Mouse (Mus musculus): ENCODE results near the gene Bace2.
A peak's percentile ranks its signal among the peaks of the same experiment; 100 is the strongest.

Gene Bace2

GRCm38 (mm10) chr16:97356499-97357187 is at the start of gene Bace2:
Gene Bace2, plus strand, starts transcription at chr16:97356742.
- peak; percentile 80 for DNase-seq (ENCODE audit: low spot score)

GRCm38 (mm10) chr16:97307594-97307993 is 48.9 kb upstream of the Bace2 start:
- peak; percentile 57 for DNase-seq (ENCODE audit: low spot score)

- no peak for DNase-seq (ENCODE audit: low spot score)
These were observed 46.6 kb upstream of the Bace2 start for GRCm38 (mm10) chr16:97309796-97310569.

- no peak for DNase-seq (ENCODE audit: low spot score)
These were observed 46.0 kb upstream of the Bace2 start for GRCm38 (mm10) chr16:97310570-97310846.

GRCm38 (mm10) chr16:97312960-97313686 is 43.4 kb upstream of the Bace2 start:
- peak; percentile 87 for DNase-seq (ENCODE audit: low spot score)

- no peak for DNase-seq (ENCODE audit: low spot score)
These were observed 35.0 kb upstream of the Bace2 start for GRCm38 (mm10) chr16:97321576-97321975.

GRCm38 (mm10) chr16:97322604-97323003 is 33.9 kb upstream of the Bace2 start:
- no peak for DNase-seq (ENCODE audit: low spot score)

GRCm38 (mm10) chr16:97325975-97326374 is 30.6 kb upstream of the Bace2 start:
- peak; percentile 65 for DNase-seq (ENCODE audit: low spot score)

- DNase-seq (ENCODE audit: low spot score), result no peak
These were observed 27.9 kb upstream of the Bace2 start for GRCm38 (mm10) chr16:97328602-97329001.

GRCm38 (mm10) chr16:97353013-97353412 is 3.5 kb upstream of the Bace2 start:
- DNase-seq (ENCODE audit: low spot score), result no peak

- DNase-seq (ENCODE audit: low spot score), result no peak
These were observed 1.9 kb upstream of the Bace2 start for GRCm38 (mm10) chr16:97354632-97355031.

- peak; percentile 59 for DNase-seq (ENCODE audit: low spot score)
These were observed 763 bp downstream of the Bace2 start for GRCm38 (mm10) chr16:97357188-97357821.

- DNase-seq (ENCODE audit: low spot score), result no peak
These were observed 5.8 kb downstream of the Bace2 start for GRCm38 (mm10) chr16:97362231-97362888.

GRCm38 (mm10) chr16:97366141-97366540 is 9.6 kb downstream of the Bace2 start:
- no peak for DNase-seq (ENCODE audit: low spot score)

GRCm38 (mm10) chr16:97370258-97370657 is 13.7 kb downstream of the Bace2 start:
- DNase-seq (ENCODE audit: low spot score), result no peak

GRCm38 (mm10) chr16:97387955-97388354 is 31.4 kb downstream of the Bace2 start:
- no peak for DNase-seq (ENCODE audit: low spot score)

GRCm38 (mm10) chr16:97391289-97391688 is 34.7 kb downstream of the Bace2 start:
- peak; percentile 6 for DNase-seq (ENCODE audit: low spot score)

- no peak for DNase-seq (ENCODE audit: low spot score)
These were observed 35.3 kb downstream of the Bace2 start for GRCm38 (mm10) chr16:97391701-97392384.

- DNase-seq (ENCODE audit: low spot score), result no peak
These were observed 39.9 kb downstream of the Bace2 start for GRCm38 (mm10) chr16:97396436-97396835.

- no peak for DNase-seq (ENCODE audit: low spot score)
These were observed 41.5 kb downstream of the Bace2 start for GRCm38 (mm10) chr16:97397945-97398531.

- no peak for DNase-seq (ENCODE audit: low spot score)
These were observed 43.4 kb downstream of the Bace2 start for GRCm38 (mm10) chr16:97399991-97400390.
